Mouse (Mus musculus) myocyte (in vitro differentiated cells): ENCODE results near the gene Creb5. TPM values are rescaled to one million over a fixed set of nuclear protein-coding genes. Genes with fewer than 3 reads are reported as not detected.

Source experiments
- H3K27me3 ChIP-seq: one replicate; pipeline ENCODE4 v1.6.1; 2011; ENCODE audit not compliant: control insufficient read depth, insufficient read depth, insufficient read length
- H3K36me3 ChIP-seq: one replicate; pipeline ENCODE4 v1.6.1; 2011; ENCODE audit not compliant: control insufficient read depth, insufficient read depth
- H3K4me2 ChIP-seq: one replicate; pipeline ENCODE4 v1.6.1; 2011; ENCODE audit warnings: low read depth, control low read depth
- H3K4me3 ChIP-seq: one replicate; pipeline ENCODE4 v1.5.1; 2011; ENCODE audit warnings: mild to moderate bottlenecking, control low read depth, moderate library complexity
- H3K79me2 ChIP-seq: one replicate; pipeline ENCODE4 v1.6.1; 2011; ENCODE audit not compliant: control insufficient read depth, insufficient read depth
- H3ac ChIP-seq: one replicate; pipeline ENCODE4 v1.6.1; 2011; ENCODE audit not compliant: control insufficient read depth, insufficient read length
- CEBPB ChIP-seq: IDR thresholded peaks from 2 replicates; pipeline ENCODE4 v1.6.1; 2011; ENCODE audit warnings: mild to moderate bottlenecking, moderate library complexity; ENCODE audit not compliant: poor library complexity, insufficient read depth, severe bottlenecking
- E2F4 ChIP-seq: IDR thresholded peaks from one replicate; pipeline ENCODE4 v1.6.1; 2011; ENCODE audit warnings: mild to moderate bottlenecking, control low read depth, moderate library complexity; ENCODE audit not compliant: insufficient read depth
- MAX ChIP-seq: IDR thresholded peaks from one replicate; pipeline ENCODE4 v1.6.1; 2011; ENCODE audit warnings: low read depth, mild to moderate bottlenecking, control low read depth
- MYOD1 ChIP-seq, 3 experiments: IDR thresholded peaks; one replicate each; pipeline ENCODE4 v1.6.1; 2011; ENCODE audit warnings: control low read depth in 2 of 3, low read depth in 2 of 3, mild to moderate bottlenecking in 2 of 3, moderate library complexity in 1 of 3; ENCODE audit not compliant: insufficient read length in 2 of 3, control insufficient read depth in 1 of 3
- MYOG ChIP-seq, 3 experiments: IDR thresholded peaks; one replicate each; pipeline ENCODE4 v1.6.1; 2011; ENCODE audit warnings: control low read depth in 2 of 3, low read depth in 2 of 3, mild to moderate bottlenecking in 2 of 3; ENCODE audit not compliant: insufficient read length in 2 of 3, control insufficient read depth in 1 of 3, insufficient read depth in 1 of 3
- POLR2A ChIP-seq: IDR thresholded peaks from one replicate; pipeline ENCODE4 v1.6.1; 2011; ENCODE audit warnings: low read depth, mild to moderate bottlenecking, control low read depth, moderate library complexity; ENCODE audit not compliant: insufficient read length
- POLR2AphosphoS2 ChIP-seq: IDR thresholded peaks from one replicate; pipeline ENCODE4 v1.6.1; 2011; ENCODE audit warnings: low read depth, control low read depth; ENCODE audit not compliant: insufficient read length
- REST ChIP-seq: IDR thresholded peaks from one replicate; pipeline ENCODE4 v1.6.1; 2011; ENCODE audit warnings: mild to moderate bottlenecking, control low read depth, moderate library complexity; ENCODE audit not compliant: insufficient read depth, insufficient read length
- SRF ChIP-seq: IDR thresholded peaks from one replicate; pipeline ENCODE4 v1.6.1; 2011; ENCODE audit warnings: low read depth; ENCODE audit not compliant: control insufficient read depth, insufficient read length
- TCF12 ChIP-seq: IDR thresholded peaks from one replicate; pipeline ENCODE4 v1.6.1; 2011; ENCODE audit warnings: mild to moderate bottlenecking, control low read depth; ENCODE audit not compliant: poor library complexity, insufficient read depth, severe bottlenecking
- TCF3 ChIP-seq: IDR thresholded peaks from one replicate; pipeline ENCODE4 v1.6.1; 2011; ENCODE audit warnings: low read depth, control low read depth; ENCODE audit not compliant: insufficient read length
- USF1 ChIP-seq: IDR thresholded peaks from one replicate; pipeline ENCODE4 v1.6.1; 2011; ENCODE audit warnings: low read depth, mild to moderate bottlenecking, control low read depth, moderate library complexity
- polyA plus RNA-seq: library from polyadenylated mRNA; unstranded; fragments of >200 nt; fragmentation: generic; extraction: Trizol; gene quantifications from one replicate; pipeline ENCODE4 v1.2.1, GENCODE M21; 2012; ENCODE audit warnings: missing spikeins

Gene Creb5
- polyA plus RNA-seq, 1 experiment: 1.4 TPM

DNA sequence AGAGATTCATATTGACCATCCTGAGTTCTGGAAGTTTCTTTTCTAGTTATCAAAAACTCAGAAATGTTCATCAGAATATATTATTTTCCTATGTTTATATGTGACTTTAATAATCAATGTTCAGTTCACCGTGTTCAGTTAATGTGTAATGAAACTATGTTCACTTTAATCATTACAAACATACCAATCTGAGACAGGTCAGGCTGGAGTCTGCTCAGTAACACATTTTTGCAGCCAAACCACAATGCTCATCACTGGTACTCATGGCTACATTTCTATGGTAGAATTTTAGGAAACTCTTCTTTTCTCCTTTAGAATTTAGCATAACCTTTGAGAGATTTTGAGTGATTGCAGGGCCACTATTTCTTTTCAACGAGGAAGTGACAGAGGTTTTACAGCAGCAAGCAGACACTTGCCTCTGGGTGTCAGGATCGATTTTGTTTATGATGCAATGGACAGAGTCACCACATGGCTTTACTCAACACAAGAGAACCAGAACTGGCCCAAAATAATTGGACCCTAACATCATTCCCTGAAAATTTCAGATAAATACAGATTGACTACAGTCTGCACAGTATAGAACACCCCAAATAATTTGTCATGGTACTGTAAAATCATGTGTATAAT is 87.4 kb downstream of the Creb5 start:
- no peaks in the 10 kb centered on the region for H3K27me3 ChIP-seq
- H3K4me2 ChIP-seq: no peak overlapping the region
- H3K79me2 ChIP-seq: no peaks in the 10 kb centered on the region
- H3K36me3 ChIP-seq: no peaks in the 10 kb centered on the region
- no peak overlapping the region for H3K4me3 ChIP-seq
- no peak overlapping the region for H3ac ChIP-seq
- TF ChIP-seq TCF3 (no peak), SRF (no peak), TCF12 (no peak), POLR2A (no peak), POLR2AphosphoS2 (no peak), MYOG (IDR thresholded peaks at IDR 0.05; ENCODE audit: control insufficient read depth in 1 of 3, insufficient read depth in 1 of 3, insufficient read length in 2 of 3, low read depth in 2 of 3) (no peak), E2F4 (no peak), MYOD1 (IDR thresholded peaks at IDR 0.05; ENCODE audit: control insufficient read depth in 1 of 3, insufficient read length in 2 of 3, low read depth in 2 of 3) (no peak), REST (no peak), USF1 (no peak), CEBPB (no peak), MAX (no peak)

DNA sequence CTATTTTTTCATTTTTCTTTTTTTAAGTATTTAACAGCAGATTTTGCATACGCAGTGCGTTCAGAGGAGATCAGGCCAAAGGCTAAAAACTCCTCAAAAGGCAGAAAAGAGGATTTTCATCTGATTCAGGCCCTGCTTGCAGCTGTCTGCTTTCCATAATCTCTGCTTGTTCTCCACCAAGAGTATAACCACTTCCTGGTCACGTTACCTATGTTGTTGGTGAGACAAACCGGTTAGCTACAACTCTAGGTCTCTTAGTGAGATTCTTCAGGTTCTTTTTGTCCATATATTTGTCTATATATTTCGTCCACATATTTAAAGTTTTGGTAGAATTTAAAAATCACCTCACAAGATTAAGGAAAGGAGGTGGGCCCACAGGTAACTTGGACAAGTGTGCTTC is 102.2 kb downstream of the Creb5 start:
- no peaks in the 10 kb centered on the region for H3K79me2 ChIP-seq
- H3K4me3 ChIP-seq: no peak overlapping the region
- H3ac ChIP-seq: no peak overlapping the region
- TF ChIP-seq POLR2AphosphoS2 (no peak), USF1 (no peak), MYOG (IDR thresholded peaks at IDR 0.05; ENCODE audit: control insufficient read depth in 1 of 3, insufficient read depth in 1 of 3, insufficient read length in 2 of 3, low read depth in 2 of 3) (no peak), POLR2A (no peak), TCF12 (no peak), MAX (no peak), SRF (no peak), TCF3 (no peak), E2F4 (no peak), MYOD1 (IDR thresholded peaks at IDR 0.05; ENCODE audit: control insufficient read depth in 1 of 3, insufficient read length in 2 of 3, low read depth in 2 of 3) (no peak), CEBPB (no peak), REST (no peak)
- H3K27me3 ChIP-seq: no peaks in the 10 kb centered on the region
- no peak overlapping the region for H3K4me2 ChIP-seq
- H3K36me3 ChIP-seq: no peaks in the 10 kb centered on the region

DNA sequence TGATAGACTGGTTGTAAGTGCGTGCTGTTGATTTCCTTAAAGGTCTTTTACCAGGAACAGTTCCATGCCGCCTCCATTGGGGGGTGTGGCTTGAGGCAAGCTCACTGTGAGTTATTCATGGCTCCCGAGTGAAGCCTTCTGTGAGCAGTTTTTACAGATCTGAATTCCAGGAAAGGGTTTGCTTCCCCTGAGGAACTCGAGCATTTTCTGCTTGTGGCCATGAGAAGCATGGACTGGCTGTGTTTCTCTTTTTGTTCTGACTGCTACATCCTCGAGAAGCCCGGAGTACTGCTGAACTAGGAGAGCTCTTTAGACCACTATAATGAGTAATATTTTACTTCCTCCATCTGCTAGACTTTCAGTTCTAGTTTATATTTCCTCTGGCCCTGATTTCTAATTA is 103.3 kb downstream of the Creb5 start:
- no peak overlapping the region for H3ac ChIP-seq
- TF ChIP-seq CEBPB (no peak), MAX (no peak), MYOG (IDR thresholded peaks at IDR 0.05; ENCODE audit: control insufficient read depth in 1 of 3, insufficient read depth in 1 of 3, insufficient read length in 2 of 3, low read depth in 2 of 3) (no peak), TCF3 (no peak), TCF12 (no peak), MYOD1 (IDR thresholded peaks at IDR 0.05; ENCODE audit: control insufficient read depth in 1 of 3, insufficient read length in 2 of 3, low read depth in 2 of 3) (no peak), REST (no peak), USF1 (no peak)

DNA sequence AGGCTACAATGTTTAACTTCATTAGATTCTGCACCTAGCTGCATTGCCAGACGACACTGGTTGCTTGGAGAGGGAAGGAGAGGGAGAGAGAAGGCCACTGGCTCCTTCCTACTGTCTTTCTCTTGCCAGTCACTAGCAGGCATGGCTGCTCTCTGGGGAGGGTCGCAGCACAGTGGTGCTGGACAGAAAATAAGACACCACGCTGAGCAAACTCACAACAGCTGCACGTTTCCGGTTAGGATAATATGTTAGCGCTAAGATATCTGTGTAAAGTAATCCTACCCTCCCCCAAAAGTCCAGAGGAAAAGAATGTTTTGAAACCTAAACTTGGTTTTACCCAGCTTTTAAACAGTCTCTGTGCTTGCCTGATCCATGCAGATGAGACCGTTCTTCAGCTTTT is 107.0 kb downstream of the Creb5 start:
- H3K4me3 ChIP-seq: no peak overlapping the region
- peak overlapping the region; percentile 23 for H3K4me2 ChIP-seq
- no peak overlapping the region for H3ac ChIP-seq
- TF ChIP-seq MYOG (IDR thresholded peaks at IDR 0.05; ENCODE audit: control insufficient read depth in 1 of 3, insufficient read depth in 1 of 3, insufficient read length in 2 of 3, low read depth in 2 of 3) (no peak), TCF12 (no peak), REST (no peak), SRF (no peak), POLR2A (no peak), POLR2AphosphoS2 (no peak), MYOD1 (IDR thresholded peaks at IDR 0.05; ENCODE audit: control insufficient read depth in 1 of 3, insufficient read length in 2 of 3, low read depth in 2 of 3) (peak in 2 of 3 experiments; percentile 4 to 22), TCF3 (no peak), USF1 (no peak)
- H3K27me3 ChIP-seq: no peaks in the 10 kb centered on the region
- H3K79me2 ChIP-seq: no peaks in the 10 kb centered on the region
- no peaks in the 10 kb centered on the region for H3K36me3 ChIP-seq

More for the DNA sequence above, 103.3 kb downstream of the Creb5 start:
- Histone ChIP-seq H3K4me3 (no peak overlapping the region), H3K27me3 (no peaks in the 10 kb centered on the region), H3K36me3 (no peaks in the 10 kb centered on the region), H3K4me2 (no peak overlapping the region), H3K79me2 (no peaks in the 10 kb centered on the region)

DNA sequence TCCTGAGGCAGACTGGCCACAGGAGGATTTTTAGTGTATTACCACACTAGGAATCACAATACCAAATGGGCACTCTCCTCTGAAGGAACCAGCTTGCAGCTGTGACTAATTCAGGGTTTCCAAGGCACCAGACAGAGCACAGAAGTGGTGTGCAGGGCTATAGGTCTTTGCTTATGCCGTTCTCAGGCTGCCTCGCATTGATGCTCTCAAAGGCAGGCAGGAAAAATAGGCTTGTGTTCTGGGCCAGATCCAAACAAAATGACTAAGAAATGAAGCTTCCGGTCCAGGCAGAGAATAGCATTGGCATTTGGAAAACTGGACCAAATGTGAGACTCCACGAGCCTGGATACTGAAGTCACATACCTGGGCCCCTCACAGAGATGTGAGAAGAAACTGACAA is 108.1 kb downstream of the Creb5 start:
- no peak overlapping the region for H3K4me3 ChIP-seq
- H3K79me2 ChIP-seq: no peaks in the 10 kb centered on the region
- no peaks in the 10 kb centered on the region for H3K27me3 ChIP-seq
- no peaks in the 10 kb centered on the region for H3K36me3 ChIP-seq
- no peak for TF ChIP-seq E2F4
- TF ChIP-seq MAX: no peak
- no peak for TF ChIP-seq TCF12
- TF ChIP-seq TCF3: no peak
- H3ac ChIP-seq: no peak overlapping the region
- H3K4me2 ChIP-seq: no peak overlapping the region
